Mouse (Mus musculus) liver, embryonic 16.5 days (tissue): ENCODE measurements around the gene Itgb1bp1. TPM values are rescaled to one million over a fixed set of nuclear protein-coding genes. Genes with fewer than 3 reads are reported as not detected.

ENCODE experiments used
- ATAC-seq: fragments of 200-750 bp; cut with Nextera tagmentation; 2 replicates; pipeline ENCODE4 v1.8.0; 2017; ENCODE audit warnings: low read depth, mild to moderate bottlenecking, moderate number of reproducible peaks, moderate library complexity
- H3K27ac ChIP-seq: fragments of 300-500 bp; sonication (generic); 2 replicates; pipeline ENCODE4 v1.5.1; 2014; ENCODE audit warnings: mild to moderate bottlenecking, low read length
- H3K27me3 ChIP-seq: fragments of 300-500 bp; sonication (generic); 2 replicates; pipeline ENCODE4 v1.6.1; 2014; ENCODE audit warnings: low read depth, low read length, mixed read lengths; ENCODE audit not compliant: control insufficient read depth, insufficient read depth
- H3K36me3 ChIP-seq: fragments of 300-500 bp; sonication (generic); 2 replicates; pipeline ENCODE4 v1.6.1; 2014; ENCODE audit warnings: mild to moderate bottlenecking; ENCODE audit not compliant: control insufficient read depth, insufficient read depth
- H3K4me1 ChIP-seq: fragments of 300-500 bp; sonication (generic); 2 replicates; pipeline ENCODE4 v1.6.1; 2014; ENCODE audit warnings: low read depth, low read length, mixed read lengths; ENCODE audit not compliant: control insufficient read depth
- H3K4me2 ChIP-seq: fragments of 300-500 bp; sonication (generic); 2 replicates; pipeline ENCODE4 v1.6.1; 2014; ENCODE audit warnings: low read depth, low read length, mixed read lengths
- H3K4me3 ChIP-seq: fragments of 300-500 bp; sonication (generic); 2 replicates; pipeline ENCODE4 v1.5.1; 2014; ENCODE audit warnings: low read depth, mild to moderate bottlenecking, low read length
- H3K9ac ChIP-seq: fragments of 300-500 bp; sonication (generic); 2 replicates; pipeline ENCODE4 v1.6.1; 2014; ENCODE audit warnings: low read depth, low read length
- H3K9me3 ChIP-seq: fragments of 300-500 bp; sonication (generic); replicated peaks from 2 replicates; pipeline ENCODE4 v1.6.1; 2016; ENCODE audit warnings: low read length; ENCODE audit not compliant: control insufficient read depth
- WGBS: fragments of 180-500 bp; shearing (Covaris S2); extraction: QIAGEN DNeasy Blood & Tissue Kit; methylation state at CpG from one replicate; pipeline ENCODE4 v1.1.7; 2014; ENCODE audit not compliant: insufficient replicate concordance; 5-methylcytosine and 5-hydroxymethylcytosine counted together
- polyA plus RNA-seq: library from polyadenylated mRNA; unstranded; fragments of >200 nt; fragmentation: Nextera tagmentation; extraction: Ambion mirVana; gene quantifications from 2 replicates; pipeline ENCODE4 v1.2.1, GENCODE M21; 2015

Gene Itgb1bp1
- polyA plus RNA-seq, 1 experiment from 2014 or later, result 19.3 TPM

- H3K27ac ChIP-seq, result no peak overlapping the region
These were observed 26.1 kb upstream of the Itgb1bp1 start for GRCm38 (mm10) chr12:21312201-21312600.

GRCm38 (mm10) chr12:21306721-21307120 lies 20.6 kb upstream of the Itgb1bp1 start:
- H3K27ac ChIP-seq, result no peak overlapping the region
- H3K4me3 ChIP-seq, result no peak overlapping the region
- no peak for ATAC-seq
- no peaks in the 10 kb centered on the region for H3K27me3 ChIP-seq
- no peaks in the 10 kb centered on the region for H3K9me3 ChIP-seq
- H3K9ac ChIP-seq, result no peak overlapping the region
- H3K4me2 ChIP-seq, result no peak overlapping the region
- peaks cover 20% of the 10 kb centered on the region for H3K36me3 ChIP-seq
- H3K4me1 ChIP-seq, result peaks cover under 1% of the 10 kb centered on the region
- WGBS, result 75% methylated on average over 4 of the region's 4 CpGs

More at GRCm38 (mm10) chr12:21312201-21312600, 26.1 kb upstream of the Itgb1bp1 start:
- WGBS, result 68% methylated on average over 5 of the region's 5 CpGs
- H3K9ac ChIP-seq, result no peak overlapping the region
- no peak for ATAC-seq
- H3K9me3 ChIP-seq, result no peaks in the 10 kb centered on the region
- peaks cover 22% of the 10 kb centered on the region for H3K36me3 ChIP-seq
- peaks cover 9% of the 10 kb centered on the region for H3K4me1 ChIP-seq
- no peak overlapping the region for H3K4me2 ChIP-seq
- H3K27me3 ChIP-seq, result no peaks in the 10 kb centered on the region
- H3K4me3 ChIP-seq, result no peak overlapping the region

GRCm38 (mm10) chr12:21305741-21306140 lies 19.7 kb upstream of the Itgb1bp1 start:
- WGBS, result 68% methylated on average over 4 of the region's 4 CpGs
- peaks cover 20% of the 10 kb centered on the region for H3K36me3 ChIP-seq

GRCm38 (mm10) chr12:21302361-21302783 lies 16.3 kb upstream of the Itgb1bp1 start:
- Histone ChIP-seq H3K4me1 (peaks cover 6% of the 10 kb centered on the region), H3K27me3 (no peaks in the 10 kb centered on the region), H3K36me3 (peaks cover 16% of the 10 kb centered on the region), H3K4me3 (no peak overlapping the region), H3K4me2 (no peak overlapping the region), H3K9ac (no peak overlapping the region), H3K9me3 (no peaks in the 10 kb centered on the region), H3K27ac (peak overlapping the region; percentile 21; the same call in 1 of the 2 replicates)
- WGBS, result 23% methylated on average over 5 of the region's 5 CpGs
- ATAC-seq, result peak; percentile 76

More at GRCm38 (mm10) chr12:21305741-21306140, 19.7 kb upstream of the Itgb1bp1 start:
- H3K27me3 ChIP-seq, result no peaks in the 10 kb centered on the region
- no peaks in the 10 kb centered on the region for H3K9me3 ChIP-seq
- no peak overlapping the region for H3K27ac ChIP-seq
- no peak overlapping the region for H3K4me2 ChIP-seq
- H3K4me3 ChIP-seq, result no peak overlapping the region
- ATAC-seq, result no peak
- H3K4me1 ChIP-seq, result peaks cover 6% of the 10 kb centered on the region
- no peak overlapping the region for H3K9ac ChIP-seq

- no peak overlapping the region for H3K4me2 ChIP-seq
- 63% methylated on average over 8 of the region's 8 CpGs for WGBS
- ATAC-seq, result peak; percentile 62
These were observed 15.8 kb upstream of the Itgb1bp1 start for GRCm38 (mm10) chr12:21301932-21302331.

GRCm38 (mm10) chr12:21301324-21301723 lies 15.2 kb upstream of the Itgb1bp1 start:
- Histone ChIP-seq H3K4me1 (peaks cover 6% of the 10 kb centered on the region), H3K4me2 (no peak overlapping the region), H3K4me3 (no peak overlapping the region), H3K9ac (no peak overlapping the region), H3K9me3 (no peaks in the 10 kb centered on the region), H3K36me3 (peaks cover 22% of the 10 kb centered on the region), H3K27ac (peak overlapping the region; percentile 0; the same call in 1 of the 2 replicates), H3K27me3 (no peaks in the 10 kb centered on the region)
- 62% methylated on average over 7 of the region's 7 CpGs for WGBS
- ATAC-seq, result 0 out of 2 replicates have a peak, but pooled peaks have one; percentile 15

More at GRCm38 (mm10) chr12:21301932-21302331, 15.8 kb upstream of the Itgb1bp1 start:
- H3K4me3 ChIP-seq, result no peak overlapping the region
- H3K9me3 ChIP-seq, result no peaks in the 10 kb centered on the region
- H3K9ac ChIP-seq, result no peak overlapping the region
- H3K4me1 ChIP-seq, result peaks cover 6% of the 10 kb centered on the region
- peak overlapping the region; percentile 21; the same call in 1 of the 2 replicates for H3K27ac ChIP-seq
- H3K36me3 ChIP-seq, result peaks cover 17% of the 10 kb centered on the region
- H3K27me3 ChIP-seq, result no peaks in the 10 kb centered on the region

GRCm38 (mm10) chr12:21298856-21299255 lies 12.8 kb upstream of the Itgb1bp1 start:
- H3K4me3 ChIP-seq, result no peak overlapping the region
- no peak overlapping the region for H3K4me2 ChIP-seq
- H3K9ac ChIP-seq, result no peak overlapping the region
- no peaks in the 10 kb centered on the region for H3K27me3 ChIP-seq
- H3K27ac ChIP-seq, result no peak overlapping the region
- ATAC-seq, result no peak
- no peaks in the 10 kb centered on the region for H3K9me3 ChIP-seq
- H3K36me3 ChIP-seq, result peaks cover 31% of the 10 kb centered on the region
- WGBS, result 86% methylated on average over 11 of the region's 11 CpGs
- H3K4me1 ChIP-seq, result peaks cover 6% of the 10 kb centered on the region

- Histone ChIP-seq H3K27ac (no peak overlapping the region), H3K36me3 (peaks cover 19% of the 10 kb centered on the region), H3K9me3 (no peaks in the 10 kb centered on the region), H3K4me1 (peaks cover 20% of the 10 kb centered on the region), H3K9ac (no peak overlapping the region), H3K4me3 (no peak overlapping the region), H3K27me3 (no peaks in the 10 kb centered on the region), H3K4me2 (no peak overlapping the region)
- ATAC-seq, result no peak
- 78% methylated on average over 6 of the region's 6 CpGs for WGBS
These were observed 3.6 kb upstream of the Itgb1bp1 start for GRCm38 (mm10) chr12:21289651-21290050.

- Histone ChIP-seq H3K4me1 (peaks cover 20% of the 10 kb centered on the region), H3K4me3 (no peak overlapping the region), H3K27ac (no peak overlapping the region), H3K9ac (no peak overlapping the region), H3K36me3 (peaks cover 14% of the 10 kb centered on the region), H3K27me3 (no peaks in the 10 kb centered on the region), H3K4me2 (no peak overlapping the region), H3K9me3 (no peaks in the 10 kb centered on the region)
- WGBS, result 83% methylated on average over 3 of the region's 3 CpGs
- ATAC-seq, result no peak
These were observed 2.8 kb upstream of the Itgb1bp1 start for GRCm38 (mm10) chr12:21288716-21289395.
